Mouse (Mus musculus) lung, embryonic 16.5 days (tissue): Measurements from ENCODE around the gene Tubgcp5. TPM values are rescaled to one million over a fixed set of nuclear protein-coding genes. Genes with fewer than 3 reads are reported as not detected.

ENCODE experiments used
- ATAC-seq: fragments of 200-750 bp; cut with Nextera tagmentation; 2 replicates; pipeline ENCODE4 v1.8.0; 2017; ENCODE audit warnings: low read depth, mild to moderate bottlenecking, moderate library complexity
- H3K27ac ChIP-seq: fragments of 300-500 bp; sonication (generic); 2 replicates; pipeline ENCODE4 v1.5.1; 2014; ENCODE audit warnings: mild to moderate bottlenecking, control low read depth, low read length
- H3K27me3 ChIP-seq: fragments of 300-500 bp; sonication (generic); 2 replicates; pipeline ENCODE4 v1.6.1; 2014; ENCODE audit warnings: low read depth, low read length, mixed read lengths; ENCODE audit not compliant: control insufficient read depth, insufficient read depth
- H3K36me3 ChIP-seq: fragments of 300-500 bp; sonication (generic); 2 replicates; pipeline ENCODE4 v1.6.1; 2014; ENCODE audit warnings: low read length; ENCODE audit not compliant: control insufficient read depth, insufficient read depth
- H3K4me1 ChIP-seq: fragments of 300-500 bp; sonication (generic); replicated peaks from 2 replicates; pipeline ENCODE4 v1.6.1; 2014; ENCODE audit warnings: low read length, mixed read lengths; ENCODE audit not compliant: control insufficient read depth, insufficient read depth
- H3K4me2 ChIP-seq: fragments of 300-500 bp; sonication (generic); 2 replicates; pipeline ENCODE4 v1.6.1; 2014; ENCODE audit warnings: low read depth, low read length, control low read depth
- H3K4me3 ChIP-seq: fragments of 300-500 bp; sonication (generic); 2 replicates; pipeline ENCODE4 v1.5.1; 2014; ENCODE audit warnings: mild to moderate bottlenecking, low read length, control low read depth
- H3K9ac ChIP-seq: fragments of 300-500 bp; sonication (generic); 2 replicates; pipeline ENCODE4 v1.6.1; 2014; ENCODE audit warnings: low read length, control low read depth
- H3K9me3 ChIP-seq: fragments of 300-500 bp; sonication (generic); 2 replicates; pipeline ENCODE4 v1.6.1; 2016; ENCODE audit warnings: low read length; ENCODE audit not compliant: control insufficient read depth
- WGBS: fragments of 180-500 bp; shearing (Covaris S2); extraction: QIAGEN DNeasy Blood & Tissue Kit; methylation state at CpG from one replicate; pipeline ENCODE4 v1.1.7; 2014; 5-methylcytosine and 5-hydroxymethylcytosine counted together
- polyA plus RNA-seq: library from polyadenylated mRNA; unstranded; fragments of >200 nt; fragmentation: Nextera tagmentation; extraction: Ambion mirVana; gene quantifications from 2 replicates; pipeline ENCODE4 v1.2.1, GENCODE M21; 2015

The Tubgcp5 gene
- polyA plus RNA-seq, 1 experiment from 2014 or later: 28.5 TPM

DNA sequence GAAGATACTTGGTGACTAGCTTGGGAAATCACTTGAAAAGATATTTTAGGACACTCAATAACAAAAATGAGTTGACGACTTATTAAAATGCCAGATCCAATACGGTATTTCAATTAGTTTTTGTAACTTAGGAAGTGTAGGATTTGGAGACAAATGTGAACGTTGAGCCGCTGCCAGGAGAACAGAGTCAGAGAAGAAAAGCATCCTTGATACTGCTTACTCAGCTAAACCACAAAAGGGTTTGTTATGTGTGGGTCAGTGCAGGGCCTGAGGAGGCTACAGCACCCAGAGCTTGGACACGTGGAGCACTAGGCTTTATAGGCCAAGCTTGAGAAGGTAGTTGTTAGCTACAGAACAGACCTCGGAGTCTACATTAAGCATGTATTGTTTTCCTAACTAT is 66.0 kb downstream of the Tubgcp5 start:
- H3K27me3 ChIP-seq: no peaks in the 10 kb centered on the region
- H3K9me3 ChIP-seq: no peaks in the 10 kb centered on the region
- no peaks in the 10 kb centered on the region for H3K4me1 ChIP-seq
- H3K4me2 ChIP-seq: no peak overlapping the region
- no peaks in the 10 kb centered on the region for H3K36me3 ChIP-seq
- no peak overlapping the region for H3K4me3 ChIP-seq
- no peak overlapping the region for H3K9ac ChIP-seq
- H3K27ac ChIP-seq: no peak overlapping the region
- 89% methylated on average over 6 of the region's 6 CpGs for WGBS
- ATAC-seq: no peak

DNA sequence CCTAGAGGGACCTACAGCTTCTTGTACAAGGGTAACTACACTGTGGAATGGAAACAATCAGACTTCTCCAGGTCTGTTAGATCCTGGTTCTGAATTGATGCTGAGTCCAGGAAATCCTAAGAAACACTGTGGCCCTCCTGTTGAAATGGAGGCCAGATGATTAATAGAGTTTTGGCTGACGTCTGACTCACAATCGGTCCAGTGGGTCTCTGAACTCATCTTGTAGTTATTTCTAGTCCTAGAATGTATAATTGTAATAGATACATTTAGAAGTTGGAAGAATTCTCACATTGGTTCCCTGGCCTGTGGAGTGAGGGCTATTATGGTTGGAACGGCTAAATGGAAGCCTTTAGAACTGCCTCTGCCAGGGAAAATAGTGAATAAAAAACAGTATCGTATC is 67.2 kb downstream of the Tubgcp5 start:
- 80% methylated on average over 4 of the region's 4 CpGs for WGBS
- Histone ChIP-seq H3K36me3 (no peaks in the 10 kb centered on the region), H3K4me2 (no peak overlapping the region), H3K9me3 (no peaks in the 10 kb centered on the region), H3K27ac (no peak overlapping the region), H3K27me3 (no peaks in the 10 kb centered on the region), H3K4me1 (no peaks in the 10 kb centered on the region), H3K9ac (no peak overlapping the region), H3K4me3 (no peak overlapping the region)
- no peak for ATAC-seq

DNA sequence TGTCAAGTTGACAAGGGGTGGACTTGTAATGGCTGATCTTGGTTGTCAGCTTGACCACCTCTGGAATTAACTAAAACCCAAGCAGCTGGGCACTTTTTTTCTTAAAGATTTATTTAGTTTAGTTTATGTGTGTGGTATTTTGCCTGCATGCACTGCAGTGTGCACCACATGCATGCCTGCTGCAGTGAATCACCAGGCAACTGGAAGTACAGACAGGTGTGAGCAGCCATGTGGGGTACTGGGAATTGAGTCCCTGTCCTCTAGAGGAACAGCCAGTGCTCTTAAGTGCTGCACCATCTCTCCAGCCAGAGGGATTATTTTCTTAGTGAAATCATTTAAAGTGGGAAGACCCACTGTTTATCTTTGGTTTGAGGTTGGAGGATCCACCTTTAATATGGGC is 71.1 kb downstream of the Tubgcp5 start:
- no peaks in the 10 kb centered on the region for H3K36me3 ChIP-seq
- no peak overlapping the region for H3K27ac ChIP-seq
- no peaks in the 10 kb centered on the region for H3K9me3 ChIP-seq
- ATAC-seq: no peak
- no peak overlapping the region for H3K4me2 ChIP-seq
- no peak overlapping the region for H3K4me3 ChIP-seq
- no peaks in the 10 kb centered on the region for H3K4me1 ChIP-seq
- H3K27me3 ChIP-seq: no peaks in the 10 kb centered on the region
- no peak overlapping the region for H3K9ac ChIP-seq

- no peaks in the 10 kb centered on the region for H3K4me1 ChIP-seq
- H3K27ac ChIP-seq: no peak overlapping the region
- WGBS: 63% methylated on average over 8 of the region's 8 CpGs
- H3K36me3 ChIP-seq: no peaks in the 10 kb centered on the region
- no peak for ATAC-seq
- H3K9me3 ChIP-seq: no peaks in the 10 kb centered on the region
- no peak overlapping the region for H3K4me3 ChIP-seq
- H3K9ac ChIP-seq: no peak overlapping the region
- H3K27me3 ChIP-seq: no peaks in the 10 kb centered on the region
- H3K4me2 ChIP-seq: no peak overlapping the region
Measured at GRCm38 (mm10) chr7:55865750-55866416, 71.9 kb downstream of the Tubgcp5 start.

- H3K9me3 ChIP-seq: no peaks in the 10 kb centered on the region
- no peak overlapping the region for H3K9ac ChIP-seq
- H3K27me3 ChIP-seq: no peaks in the 10 kb centered on the region
- no peak overlapping the region for H3K27ac ChIP-seq
- no peaks in the 10 kb centered on the region for H3K4me1 ChIP-seq
- 77% methylated on average over 7 of the region's 7 CpGs for WGBS
- H3K4me2 ChIP-seq: no peak overlapping the region
- no peak for ATAC-seq
- H3K36me3 ChIP-seq: peaks cover 6% of the 10 kb centered on the region
- H3K4me3 ChIP-seq: no peak overlapping the region
Measured at GRCm38 (mm10) chr7:55868247-55868646, 74.3 kb downstream of the Tubgcp5 start.

DNA sequence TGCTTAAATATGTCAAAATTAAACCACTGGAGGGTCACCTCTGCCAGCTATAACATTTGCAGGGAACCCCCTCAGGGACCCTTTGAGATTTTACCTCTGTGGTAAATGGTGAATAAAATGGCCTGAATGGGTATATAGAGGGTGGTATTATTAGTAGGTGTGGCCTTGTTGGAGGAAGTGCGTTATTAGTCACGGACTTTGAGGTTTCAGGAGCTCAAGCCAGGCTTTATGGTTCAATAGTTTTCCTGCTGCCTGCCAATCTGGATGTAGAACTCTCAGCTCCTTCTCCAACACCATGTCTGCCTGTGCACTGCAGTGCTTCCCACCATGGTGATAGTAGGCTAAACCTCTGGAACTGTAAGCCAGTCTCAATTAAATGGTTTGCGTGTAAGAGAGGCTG is 75.3 kb downstream of the Tubgcp5 start:
- no peak overlapping the region for H3K4me2 ChIP-seq
- no peaks in the 10 kb centered on the region for H3K4me1 ChIP-seq
- no peak overlapping the region for H3K4me3 ChIP-seq
- H3K36me3 ChIP-seq: peaks cover 11% of the 10 kb centered on the region
- WGBS: 81% methylated on average over 3 of the region's 3 CpGs
- no peaks in the 10 kb centered on the region for H3K27me3 ChIP-seq
- H3K9ac ChIP-seq: no peak overlapping the region
- H3K9me3 ChIP-seq: no peaks in the 10 kb centered on the region
- no peak overlapping the region for H3K27ac ChIP-seq
- no peak for ATAC-seq

DNA sequence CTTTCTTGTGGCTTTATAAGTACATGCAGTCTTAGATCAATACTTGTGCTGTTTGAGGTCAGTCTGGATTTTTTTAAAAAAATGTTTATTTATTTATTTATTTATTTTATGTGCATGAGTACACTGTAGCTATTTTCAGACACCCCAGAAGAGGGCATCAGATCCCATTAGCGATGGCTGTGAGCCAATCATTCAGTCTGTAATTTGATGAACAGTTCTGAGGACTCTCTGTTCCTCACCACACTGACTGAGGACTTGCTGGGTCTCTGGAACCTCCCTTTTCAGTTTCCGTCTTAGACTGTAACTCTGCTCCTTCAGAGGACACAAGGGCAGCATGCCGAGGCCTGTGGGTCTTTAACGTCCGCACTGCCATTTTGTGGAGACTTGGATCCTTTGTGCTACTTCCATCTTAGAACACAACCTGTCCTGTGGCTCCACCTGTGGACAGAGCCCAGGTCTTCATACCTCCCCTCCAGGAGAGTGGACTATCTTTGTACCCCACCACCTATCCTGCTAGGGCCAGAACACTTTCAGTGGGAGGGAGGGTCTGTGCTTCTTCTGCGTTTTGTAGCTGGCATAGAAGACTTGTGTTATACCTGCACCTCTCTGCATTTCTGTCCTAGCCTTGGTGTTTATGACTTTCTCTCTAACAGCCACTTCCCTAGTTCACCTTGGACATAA is 76.5 kb downstream of the Tubgcp5 start:
- Histone ChIP-seq H3K9me3 (no peaks in the 10 kb centered on the region), H3K27ac (no peak overlapping the region), H3K27me3 (no peaks in the 10 kb centered on the region), H3K4me1 (no peaks in the 10 kb centered on the region), H3K36me3 (peaks cover 20% of the 10 kb centered on the region), H3K4me3 (no peak overlapping the region), H3K4me2 (no peak overlapping the region), H3K9ac (no peak overlapping the region)
- WGBS: 88% methylated on average over 6 of the region's 6 CpGs
- no peak for ATAC-seq

GRCm38 (mm10) chr7:55871476-55871875 is 77.5 kb downstream of the Tubgcp5 start:
- 83% methylated on average over 5 of the region's 5 CpGs for WGBS
- Histone ChIP-seq H3K4me3 (no peak overlapping the region), H3K36me3 (peaks cover 25% of the 10 kb centered on the region), H3K9me3 (no peaks in the 10 kb centered on the region), H3K4me2 (no peak overlapping the region), H3K27ac (no peak overlapping the region), H3K27me3 (no peaks in the 10 kb centered on the region), H3K9ac (no peak overlapping the region), H3K4me1 (no peaks in the 10 kb centered on the region)
- ATAC-seq: no peak

- Histone ChIP-seq H3K9ac (no peak overlapping the region), H3K4me1 (no peaks in the 10 kb centered on the region), H3K4me3 (no peak overlapping the region), H3K36me3 (peaks cover 41% of the 10 kb centered on the region), H3K9me3 (no peaks in the 10 kb centered on the region), H3K27ac (no peak overlapping the region), H3K4me2 (no peak overlapping the region), H3K27me3 (no peaks in the 10 kb centered on the region)
- 84% methylated on average over 7 of the region's 7 CpGs for WGBS
- no peak for ATAC-seq
Measured at GRCm38 (mm10) chr7:55874703-55875102, 80.7 kb downstream of the Tubgcp5 start.
